Mouse (Mus musculus): ENCODE measurements around the gene C1galt1. TPM values are rescaled to one million over a fixed set of nuclear protein-coding genes. Genes with fewer than 3 reads are reported as not detected.

The C1galt1 gene
- polyA plus RNA-seq, 1 experiment from 2014 or later: 5.6 TPM

- no peak for DNase-seq
- Histone ChIP-seq H3K4me2 (no peak overlapping the region), H3K9me3 (ENCODE audit: low read depth, low read length) (no peaks in the 10 kb centered on the region), H3K27ac (ENCODE audit: low read depth) (no peak overlapping the region), H3K4me3 (ENCODE audit: low read depth, low read length) (no peak overlapping the region), H3K36me3 (ENCODE audit: insufficient read depth) (0 out of 2 replicates have a peak, but pooled peaks cover 4% of the 10 kb centered on the region), H3K27me3 (ENCODE audit: insufficient read depth, low read length) (no peaks in the 10 kb centered on the region), H3K9ac (no peak overlapping the region), H3K4me1 (ENCODE audit: insufficient read depth) (peaks cover 10% of the 10 kb centered on the region)
- no peak for ATAC-seq (ENCODE audit: insufficient read depth)
- WGBS: 72% methylated on average over 3 of the region's 3 CpGs
- TF ChIP-seq CTCF (IDR thresholded peaks at IDR 0.05; ENCODE audit: low read depth): no peak
Measured at GRCm38 (mm10) chr6:7859161-7859560, 14.5 kb downstream of the C1galt1 start.

- no peaks in the 10 kb centered on the region for H3K27me3 ChIP-seq (ENCODE audit: insufficient read depth, low read length)
- H3K4me3 ChIP-seq (ENCODE audit: low read depth, low read length): no peak overlapping the region
- H3K9me3 ChIP-seq (ENCODE audit: low read depth, low read length): no peaks in the 10 kb centered on the region
- DNase-seq (peak; percentile 72), ATAC-seq (ENCODE audit: insufficient read depth) (no peak)
- no peak overlapping the region for H3K9ac ChIP-seq
- WGBS: 29% methylated on average over 3 of the region's 3 CpGs
- 0 out of 2 replicates have a peak, but pooled peaks cover 4% of the 10 kb centered on the region for H3K36me3 ChIP-seq (ENCODE audit: insufficient read depth)
- no peak overlapping the region for H3K27ac ChIP-seq (ENCODE audit: low read depth)
- no peak for TF ChIP-seq CTCF (IDR thresholded peaks at IDR 0.05; ENCODE audit: low read depth)
- no peak overlapping the region for H3K4me2 ChIP-seq
- H3K4me1 ChIP-seq (ENCODE audit: insufficient read depth): peaks cover 8% of the 10 kb centered on the region
Measured at GRCm38 (mm10) chr6:7861033-7861432, 16.4 kb downstream of the C1galt1 start.

GRCm38 (mm10) chr6:7863354-7863753 is 18.7 kb downstream of the C1galt1 start:
- no peaks in the 10 kb centered on the region for H3K9me3 ChIP-seq (ENCODE audit: low read depth, low read length)
- no peak overlapping the region for H3K4me2 ChIP-seq
- no peaks in the 10 kb centered on the region for H3K27me3 ChIP-seq (ENCODE audit: insufficient read depth, low read length)
- no peak overlapping the region for H3K27ac ChIP-seq (ENCODE audit: low read depth)
- 0 out of 2 replicates have a peak, but pooled peaks cover 7% of the 10 kb centered on the region for H3K36me3 ChIP-seq (ENCODE audit: insufficient read depth)
- no peak for DNase-seq
- no peak for TF ChIP-seq CTCF (IDR thresholded peaks at IDR 0.05; ENCODE audit: low read depth)
- no peak overlapping the region for H3K4me3 ChIP-seq (ENCODE audit: low read depth, low read length)
- WGBS: 88% methylated on average over 4 of the region's 4 CpGs
- no peak for ATAC-seq (ENCODE audit: insufficient read depth)
- no peak overlapping the region for H3K9ac ChIP-seq
- H3K4me1 ChIP-seq (ENCODE audit: insufficient read depth): no peaks in the 10 kb centered on the region

- DNase-seq (no peak), ATAC-seq (ENCODE audit: insufficient read depth) (no peak)
- no peak for TF ChIP-seq CTCF (IDR thresholded peaks at IDR 0.05; ENCODE audit: low read depth)
- H3K36me3 ChIP-seq (ENCODE audit: insufficient read depth): 0 out of 2 replicates have a peak, but pooled peaks cover 3% of the 10 kb centered on the region
- H3K4me1 ChIP-seq (ENCODE audit: insufficient read depth): no peaks in the 10 kb centered on the region
- H3K4me3 ChIP-seq (ENCODE audit: low read depth, low read length): no peak overlapping the region
- no peak overlapping the region for H3K9ac ChIP-seq
- H3K27ac ChIP-seq (ENCODE audit: low read depth): no peak overlapping the region
- no peak overlapping the region for H3K4me2 ChIP-seq
- H3K9me3 ChIP-seq (ENCODE audit: low read depth, low read length): no peaks in the 10 kb centered on the region
- H3K27me3 ChIP-seq (ENCODE audit: insufficient read depth, low read length): no peaks in the 10 kb centered on the region
- WGBS: 88% methylated on average over 5 of the region's 5 CpGs
Measured at GRCm38 (mm10) chr6:7876836-7877235, 32.2 kb downstream of the C1galt1 start.

GRCm38 (mm10) chr6:7881595-7882128 is 37.0 kb downstream of the C1galt1 start:
- Histone ChIP-seq H3K36me3 (ENCODE audit: insufficient read depth) (no peaks in the 10 kb centered on the region), H3K4me1 (ENCODE audit: insufficient read depth) (no peaks in the 10 kb centered on the region), H3K4me3 (ENCODE audit: low read depth, low read length) (no peak overlapping the region), H3K4me2 (no peak overlapping the region), H3K9ac (no peak overlapping the region), H3K27ac (ENCODE audit: low read depth) (no peak overlapping the region), H3K9me3 (ENCODE audit: low read depth, low read length) (no peaks in the 10 kb centered on the region), H3K27me3 (ENCODE audit: insufficient read depth, low read length) (no peaks in the 10 kb centered on the region)
- no peak for ATAC-seq (ENCODE audit: insufficient read depth)
- WGBS: 49% methylated on average over 1 of the region's 1 CpGs
- no peak for TF ChIP-seq CTCF (IDR thresholded peaks at IDR 0.05; ENCODE audit: low read depth)
- DNase-seq: no peak

GRCm38 (mm10) chr6:7882520-7882919 is 37.9 kb downstream of the C1galt1 start:
- no peak overlapping the region for H3K4me2 ChIP-seq
- H3K4me1 ChIP-seq (ENCODE audit: insufficient read depth): no peaks in the 10 kb centered on the region
- no peaks in the 10 kb centered on the region for H3K9me3 ChIP-seq (ENCODE audit: low read depth, low read length)
- H3K4me3 ChIP-seq (ENCODE audit: low read depth, low read length): no peak overlapping the region
- 40% methylated on average over 13 of the region's 13 CpGs for WGBS
- ATAC-seq (ENCODE audit: insufficient read depth): peak; percentile 92
- H3K27ac ChIP-seq (ENCODE audit: low read depth): no peak overlapping the region
- TF ChIP-seq CTCF (IDR thresholded peaks at IDR 0.05; ENCODE audit: low read depth): no peak
- H3K27me3 ChIP-seq (ENCODE audit: insufficient read depth, low read length): no peaks in the 10 kb centered on the region
- H3K9ac ChIP-seq: no peak overlapping the region
- peak; percentile 88 for DNase-seq
- no peaks in the 10 kb centered on the region for H3K36me3 ChIP-seq (ENCODE audit: insufficient read depth)

GRCm38 (mm10) chr6:7885994-7886684 is 41.5 kb downstream of the C1galt1 start:
- TF ChIP-seq CTCF (IDR thresholded peaks at IDR 0.05; ENCODE audit: low read depth): no peak
- Histone ChIP-seq H3K4me1 (ENCODE audit: insufficient read depth) (no peaks in the 10 kb centered on the region), H3K9me3 (ENCODE audit: low read depth, low read length) (no peaks in the 10 kb centered on the region), H3K4me2 (no peak overlapping the region), H3K27ac (ENCODE audit: low read depth) (no peak overlapping the region), H3K27me3 (ENCODE audit: insufficient read depth, low read length) (no peaks in the 10 kb centered on the region), H3K36me3 (ENCODE audit: insufficient read depth) (no peaks in the 10 kb centered on the region), H3K4me3 (ENCODE audit: low read depth, low read length) (no peak overlapping the region), H3K9ac (no peak overlapping the region)
- 61% methylated on average over 5 of the region's 5 CpGs for WGBS
- DNase-seq: no peak
- no peak for ATAC-seq (ENCODE audit: insufficient read depth)

Data from lung, embryonic 14.5 days (tissue).